Mouse (Mus musculus): Measurements from ENCODE around the gene Eps8l3.

The Eps8l3 gene

DNA sequence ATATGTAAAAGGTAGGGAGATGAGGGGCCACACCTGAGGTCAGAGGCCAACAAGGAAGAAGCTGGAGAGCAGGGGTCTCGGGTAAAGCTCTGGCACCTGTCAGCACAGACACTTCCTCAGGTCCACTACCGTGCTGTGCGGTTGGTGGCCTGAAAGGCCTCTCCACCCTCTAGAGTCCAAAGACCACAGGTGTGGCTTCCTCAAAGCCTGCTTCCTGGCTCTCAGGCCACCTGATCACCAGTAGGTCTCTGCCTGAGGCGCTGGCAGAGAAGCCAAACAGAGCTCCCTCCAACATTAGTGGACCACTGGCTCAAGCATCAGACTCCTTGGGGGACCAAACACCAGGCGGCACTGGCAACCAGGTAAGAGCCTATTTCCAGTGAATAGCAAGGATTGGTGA, at the start of gene Eps8l3:
Eps8l3 (plus strand) TSS at position 225 of the 400 bp plus-strand sequence.
- DNase-seq (ENCODE audit: low spot score) = no peak

DNA sequence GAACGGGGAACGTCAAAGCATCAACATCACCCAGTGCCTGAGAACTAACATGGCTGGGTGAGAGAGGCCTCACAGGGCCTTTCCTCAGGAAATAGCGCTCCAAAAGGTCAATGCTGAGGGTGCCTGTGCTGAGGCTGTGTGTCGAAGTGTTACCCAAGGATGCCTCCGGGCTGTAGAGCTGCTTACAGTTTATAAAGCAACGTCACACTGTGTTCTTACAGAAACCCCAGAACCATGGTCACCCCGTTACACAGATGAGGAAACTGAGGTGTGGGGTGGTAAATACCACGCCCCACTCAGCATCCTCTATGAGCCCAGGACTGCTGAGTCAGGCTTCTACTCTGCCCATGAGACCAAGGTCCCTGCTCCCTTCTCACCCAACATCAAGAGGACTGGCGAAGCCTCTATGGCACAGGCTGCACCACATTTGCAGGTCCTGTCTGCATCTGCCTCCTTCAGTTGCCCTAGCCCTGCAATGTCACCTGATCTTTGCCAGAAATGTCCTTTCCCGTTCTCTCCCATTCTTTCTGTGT, 49.1 kb upstream of the Eps8l3 start:
- DNase-seq (ENCODE audit: low spot score) = no peak

DNA sequence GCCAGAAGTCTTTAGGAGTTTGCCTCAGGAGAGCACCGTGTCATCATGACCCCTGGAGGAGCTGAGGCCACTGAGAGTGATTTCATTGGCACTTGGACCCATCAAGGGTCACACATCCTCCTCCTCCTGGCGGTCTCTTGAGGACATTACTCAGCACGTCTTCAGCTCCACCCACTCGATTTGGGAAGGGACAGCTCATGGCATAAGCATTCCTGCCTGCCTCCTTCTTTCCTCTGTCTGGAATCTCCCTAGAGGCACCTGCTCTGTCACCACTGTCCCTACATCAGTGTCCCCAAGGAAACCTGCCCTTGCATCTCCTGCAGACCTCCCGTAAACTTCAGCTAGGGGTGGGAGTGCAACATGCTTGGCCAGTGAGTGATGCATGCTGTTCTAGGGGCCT, 48.5 kb upstream of the Eps8l3 start:
- no peak for DNase-seq (ENCODE audit: low spot score)

DNA sequence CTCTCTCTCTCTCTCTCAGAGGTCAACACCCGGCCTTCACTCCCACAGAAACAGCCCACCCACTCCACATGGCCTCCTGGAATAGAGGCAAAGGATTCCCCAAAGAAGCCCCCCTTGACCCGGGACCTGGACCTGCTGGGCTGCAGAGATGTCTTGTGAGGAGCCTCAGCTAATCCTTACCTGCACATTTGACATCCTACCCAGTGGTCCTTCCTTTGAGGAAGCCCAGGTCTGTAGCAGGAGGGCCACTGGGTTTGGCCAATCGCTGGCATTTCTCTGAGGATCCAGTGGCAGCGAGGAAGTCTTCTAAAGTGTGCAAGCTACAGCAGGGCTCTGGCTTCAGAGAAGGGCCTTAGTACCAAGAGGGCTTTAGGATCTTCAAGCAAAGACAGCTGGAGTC, 48.0 kb upstream of the Eps8l3 start:
- DNase-seq (ENCODE audit: low spot score) = no peak

DNA sequence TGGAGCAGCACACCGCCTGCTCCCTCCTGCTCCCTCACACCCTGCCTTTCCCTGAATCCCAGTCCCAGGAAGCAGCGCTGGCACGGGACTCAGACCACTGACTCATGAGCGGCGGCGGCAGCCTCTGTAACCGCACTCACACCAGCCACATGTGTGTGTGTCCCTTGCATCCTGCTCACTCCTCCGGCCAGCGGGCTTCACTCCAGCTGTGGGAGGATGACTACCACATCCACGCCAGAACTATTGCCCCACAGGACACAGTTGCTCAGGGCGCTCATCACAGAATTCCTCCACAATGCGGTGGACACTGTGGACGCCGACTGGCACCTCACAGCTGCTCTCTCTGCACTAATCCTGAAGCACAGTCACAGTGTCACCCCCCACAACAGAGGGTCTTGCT, 47.4 kb upstream of the Eps8l3 start:
- DNase-seq (ENCODE audit: low spot score) = no peak

DNA sequence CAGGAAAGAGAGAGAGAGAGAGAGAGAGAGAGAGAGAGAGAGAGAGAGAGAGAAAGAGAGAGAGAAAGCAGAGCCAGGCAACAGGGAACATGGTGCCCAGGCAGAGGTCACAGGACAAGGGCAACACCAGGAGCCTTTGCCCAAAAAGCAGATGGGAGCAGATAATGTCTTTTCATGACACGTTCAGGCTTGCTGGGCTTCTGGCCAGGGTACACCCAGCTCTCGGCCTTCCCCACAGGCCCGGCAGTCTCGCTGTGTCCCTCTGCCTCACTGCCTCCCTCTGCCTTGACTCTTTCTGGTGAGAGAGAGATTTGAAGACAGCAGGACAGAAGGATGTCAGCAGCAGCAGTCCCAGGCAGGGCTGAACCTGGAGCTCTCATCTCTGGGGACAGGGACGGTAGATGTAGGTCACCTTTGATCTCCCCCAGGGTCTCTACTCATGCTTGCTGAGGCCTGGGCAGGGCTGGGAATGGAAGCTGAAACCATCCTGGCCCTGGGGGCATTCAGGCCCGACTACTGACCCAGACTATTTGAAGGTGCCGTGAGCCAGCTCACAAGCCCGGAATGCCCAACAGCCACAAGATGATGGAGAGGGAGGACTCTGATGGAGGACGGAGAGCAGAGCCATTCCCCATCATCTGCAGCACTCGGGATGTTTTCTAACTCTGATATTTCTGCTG, 45.0 kb upstream of the Eps8l3 start:
- no peak for DNase-seq (ENCODE audit: low spot score)

DNA sequence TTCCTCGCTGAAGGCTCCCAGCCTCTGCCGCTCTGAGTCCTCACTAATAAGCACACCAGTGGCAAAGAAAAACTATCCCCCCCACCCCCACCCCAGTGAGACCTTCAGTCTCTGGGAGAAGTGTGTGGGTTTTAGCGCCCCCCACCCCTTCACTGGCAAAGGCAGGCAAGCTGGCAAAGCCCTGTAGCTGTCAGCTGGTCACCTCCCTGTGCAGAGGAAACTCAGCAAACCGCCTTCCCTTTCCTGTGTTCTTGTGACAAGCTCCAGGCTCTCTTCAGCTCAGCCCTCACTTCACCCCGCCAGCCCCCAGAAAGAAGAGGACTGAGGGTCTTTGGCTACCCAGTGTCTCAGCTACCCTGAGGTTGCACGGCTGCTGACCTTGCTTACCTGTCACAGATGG, 44.4 kb upstream of the Eps8l3 start:
- no peak for DNase-seq (ENCODE audit: low spot score)

DNA sequence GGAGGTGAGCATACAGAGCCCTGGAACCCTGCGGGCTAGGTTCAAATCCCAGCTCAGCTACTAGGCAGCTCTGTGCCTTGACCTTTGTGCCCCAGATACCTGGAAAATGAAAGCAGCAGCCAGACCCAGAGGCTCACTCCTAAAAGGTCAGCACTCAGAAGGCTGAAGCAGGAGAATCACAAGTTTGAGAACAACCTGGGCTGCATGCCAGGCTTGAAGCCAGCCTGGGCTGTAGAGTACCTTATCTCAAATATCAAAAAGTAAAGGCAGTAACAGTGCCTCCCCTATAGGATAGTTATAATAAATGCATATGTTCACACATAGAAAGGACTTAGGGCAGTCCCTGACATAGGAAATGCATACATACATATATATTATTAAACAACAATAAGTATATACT, 43.7 kb upstream of the Eps8l3 start:
- DNase-seq (ENCODE audit: low spot score) = no peak

DNA sequence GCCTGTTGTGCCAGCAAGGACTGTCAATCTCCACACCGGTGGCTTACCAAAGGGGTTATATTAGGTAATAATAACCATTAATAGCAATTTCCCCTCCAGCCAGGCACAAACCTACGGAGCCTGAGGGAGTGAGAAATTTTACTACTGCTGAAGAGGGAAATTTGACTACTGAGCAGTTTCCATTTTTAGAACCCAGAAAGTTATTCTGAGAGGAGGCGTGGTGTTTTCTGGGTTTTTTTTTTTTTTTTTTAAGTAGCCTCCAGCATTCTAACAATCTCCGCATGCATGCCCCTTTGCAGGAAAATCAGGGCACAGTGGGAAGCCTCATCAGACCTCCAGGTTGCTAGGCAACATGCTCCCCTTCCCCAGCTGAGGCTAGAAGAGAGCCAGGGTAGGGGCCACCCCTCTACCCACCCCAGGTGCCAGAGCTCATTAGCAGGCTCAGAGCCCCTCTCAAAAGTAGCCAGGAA, 43.1 kb upstream of the Eps8l3 start:
- DNase-seq (ENCODE audit: low spot score) = no peak

DNA sequence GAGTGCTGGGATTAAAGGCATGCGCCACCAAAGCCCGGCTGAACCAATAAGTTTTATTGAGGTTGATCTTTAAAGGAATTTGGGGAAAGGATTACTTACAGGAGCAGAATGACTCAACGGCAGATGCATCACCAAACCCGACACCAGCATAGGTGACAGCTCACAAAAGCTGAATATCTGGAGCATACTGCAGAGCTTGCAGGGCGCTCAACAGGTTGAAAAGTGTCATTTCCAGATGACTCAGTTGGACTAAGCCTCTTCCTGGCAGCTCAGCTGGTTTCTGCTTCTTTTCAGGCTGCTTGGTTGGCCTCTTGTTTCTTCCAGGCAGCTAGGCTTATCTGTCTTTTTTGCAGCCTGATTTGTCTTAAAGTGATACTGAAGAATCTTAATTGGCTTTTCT, 41.7 kb upstream of the Eps8l3 start:
- no peak for DNase-seq (ENCODE audit: low spot score)

DNA sequence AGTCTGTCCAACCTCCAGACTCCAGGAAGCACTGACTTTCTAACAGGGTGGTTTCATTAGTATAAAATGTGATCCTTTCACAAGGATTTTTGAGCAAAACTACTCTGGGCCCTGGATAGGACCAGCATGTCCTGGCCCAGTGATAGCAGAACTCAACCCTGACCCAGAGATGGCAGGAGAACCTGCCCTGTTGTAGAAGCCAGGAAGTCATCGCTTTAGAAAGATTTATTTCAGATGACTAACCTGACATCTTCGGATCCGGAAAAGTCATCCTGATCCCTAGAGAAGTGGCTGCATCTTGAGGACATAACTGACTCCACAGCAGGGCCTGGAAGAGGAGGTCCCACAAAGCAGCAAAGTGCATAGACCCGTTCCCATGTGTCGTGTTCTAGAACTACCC, 37.2 kb upstream of the Eps8l3 start:
- no peak for DNase-seq (ENCODE audit: low spot score)

DNA sequence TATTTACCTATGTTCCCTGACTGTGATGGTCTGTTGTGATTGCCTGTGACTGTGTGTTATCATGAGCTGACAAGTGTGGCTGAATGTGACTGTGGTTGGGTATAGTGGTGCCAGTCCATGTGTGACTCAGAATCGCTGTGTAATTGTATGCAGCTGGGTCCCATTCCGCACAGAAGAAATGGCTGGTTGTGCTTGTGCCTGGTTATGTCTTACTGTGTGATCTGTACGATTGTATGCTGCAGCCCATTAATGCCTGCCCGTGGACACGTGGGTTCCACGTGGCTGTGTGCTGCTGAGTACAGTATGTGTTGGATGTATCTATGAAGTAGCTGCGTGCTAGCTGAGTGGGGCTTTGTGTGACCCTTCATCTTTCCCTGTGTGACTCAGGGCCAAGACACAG, 36.2 kb upstream of the Eps8l3 start:
- DNase-seq (ENCODE audit: low spot score) = no peak

DNA sequence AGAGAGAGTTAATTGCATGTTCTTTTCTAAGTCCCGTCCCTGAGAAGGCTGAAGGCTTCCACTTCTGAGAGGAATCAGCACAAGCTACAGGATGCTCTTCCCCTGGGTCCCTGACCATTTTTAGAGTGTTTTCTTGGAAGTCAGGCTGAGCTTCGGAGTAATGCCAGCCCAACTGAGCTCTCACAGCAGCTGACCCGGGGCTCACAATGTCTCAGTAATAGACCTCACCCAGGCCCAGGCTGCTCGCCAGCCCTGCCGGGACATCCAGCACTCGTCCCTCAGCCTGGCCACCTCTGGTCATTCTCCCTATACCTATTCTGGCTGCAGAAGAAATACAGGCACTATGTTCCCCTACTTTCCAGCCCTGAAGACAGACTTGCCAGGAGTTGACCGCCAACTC, 35.7 kb upstream of the Eps8l3 start:
- no peak for DNase-seq (ENCODE audit: low spot score)

DNA sequence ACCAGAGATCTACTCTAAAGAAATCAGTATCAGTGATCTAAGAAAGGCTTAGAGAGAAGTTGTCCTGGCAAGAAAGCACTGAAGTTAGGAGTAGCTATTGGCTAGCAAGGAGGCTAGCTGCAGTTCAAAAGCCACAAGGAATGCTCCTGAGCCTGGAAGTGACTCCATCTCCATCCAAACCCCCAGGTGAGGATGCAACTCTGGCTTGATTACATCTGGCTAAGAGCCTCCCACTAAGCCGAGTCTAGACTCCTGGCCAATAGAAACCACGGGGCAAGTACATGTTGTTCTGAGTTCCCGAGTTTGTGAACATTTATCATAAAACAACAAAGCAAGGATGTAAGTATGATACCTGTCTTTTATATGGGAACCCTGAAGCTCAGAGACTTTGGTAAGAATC, 33.6 kb upstream of the Eps8l3 start:
- DNase-seq (ENCODE audit: low spot score) = no peak

DNA sequence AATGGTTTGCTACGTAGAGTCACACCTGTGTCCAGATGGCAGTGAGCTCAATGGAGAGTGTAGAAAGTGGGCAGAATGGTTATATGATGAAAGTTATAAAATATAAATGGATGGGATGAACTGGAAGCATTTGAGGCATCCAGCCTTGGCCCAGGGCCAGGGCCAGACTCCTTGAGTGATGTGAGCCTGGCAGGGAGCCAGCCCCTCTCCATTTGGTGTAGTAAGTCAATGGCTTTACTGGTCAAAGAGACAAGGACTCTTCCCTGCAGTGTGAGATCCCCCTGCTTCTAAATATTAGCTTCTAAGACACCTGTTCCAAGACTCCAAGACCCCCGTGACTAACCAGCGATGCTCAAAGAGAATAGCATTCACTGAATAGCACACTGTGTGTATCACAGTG, 33.0 kb upstream of the Eps8l3 start:
- no peak for DNase-seq (ENCODE audit: low spot score)

DNA sequence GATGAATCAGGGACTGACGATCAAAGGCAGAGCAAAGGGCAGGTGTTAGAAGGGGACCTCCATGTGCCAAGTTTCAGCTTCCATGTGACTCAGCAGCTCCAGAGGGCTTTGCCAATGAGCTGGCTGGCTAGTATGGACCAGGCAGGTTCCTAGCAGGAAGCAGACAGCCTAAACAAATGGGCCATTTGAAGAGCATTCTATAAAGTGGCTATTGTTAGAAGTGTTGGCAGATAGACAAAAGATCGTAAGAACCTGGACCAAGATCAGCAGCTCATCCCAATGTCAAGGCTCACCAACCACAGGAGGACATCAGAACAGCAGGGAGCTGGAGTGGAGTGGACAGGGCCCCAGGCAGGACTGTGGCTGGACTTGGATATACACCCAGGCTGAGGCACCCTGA, 32.5 kb upstream of the Eps8l3 start:
- no peak for DNase-seq (ENCODE audit: low spot score)

DNA sequence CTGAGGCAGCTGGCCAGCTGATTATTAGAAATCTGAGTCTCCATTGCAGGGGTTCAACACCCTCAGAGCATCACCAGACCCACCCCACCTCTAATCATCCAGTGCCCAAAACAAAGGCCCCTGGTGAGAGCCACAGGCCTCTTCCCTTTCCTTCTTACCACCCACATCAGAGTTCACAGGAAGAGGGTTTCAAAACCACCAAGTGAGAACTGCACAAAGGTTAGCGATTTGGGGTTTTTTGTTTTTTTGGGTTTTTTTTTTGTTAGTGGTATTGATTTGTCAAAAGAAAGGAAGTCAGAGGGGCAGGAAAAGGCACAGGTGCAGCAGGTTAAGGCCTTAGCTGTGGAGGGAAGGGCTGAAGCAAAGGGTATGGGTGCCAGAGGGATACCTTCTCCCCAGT, 30.9 kb upstream of the Eps8l3 start:
- no peak for DNase-seq (ENCODE audit: low spot score)

DNA sequence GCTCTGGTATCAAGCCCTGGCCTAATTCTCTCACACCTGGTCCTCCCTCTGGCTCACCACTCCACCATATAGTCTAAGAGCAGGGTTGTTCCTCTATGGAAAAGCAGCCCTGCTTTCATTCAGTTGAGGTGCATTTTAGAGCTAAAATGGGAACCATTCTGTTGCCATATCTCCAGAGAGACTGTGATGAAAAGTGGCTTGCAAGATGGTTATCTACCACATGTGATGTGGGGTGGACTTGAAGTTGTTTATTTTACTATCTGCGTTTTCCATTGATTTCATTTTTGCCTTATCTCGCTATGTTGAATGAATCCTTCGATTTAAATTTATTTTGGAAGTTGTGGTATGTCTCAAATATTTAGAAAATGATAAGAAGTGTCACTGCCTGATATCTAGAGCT, 30.2 kb upstream of the Eps8l3 start:
- no peak for DNase-seq (ENCODE audit: low spot score)

DNA sequence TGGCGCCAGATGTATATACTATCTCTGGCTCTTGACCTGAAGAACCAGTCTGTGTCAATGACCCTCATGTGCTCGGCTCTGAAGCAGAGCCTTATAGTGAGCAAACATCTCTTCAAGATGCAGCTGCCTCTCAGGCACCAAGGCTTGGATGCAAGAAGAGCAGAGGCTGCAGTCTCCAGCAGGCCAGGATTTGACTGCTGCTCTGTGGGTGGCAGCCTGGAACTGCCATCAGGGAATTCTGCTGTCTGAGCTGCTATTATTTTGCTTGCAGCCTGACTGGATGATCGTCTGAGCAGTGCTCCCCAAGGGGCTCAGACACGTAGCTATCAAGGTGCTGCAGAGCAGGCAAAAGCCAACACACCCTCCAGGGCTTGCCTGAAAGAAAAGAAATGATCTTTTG, 28.9 kb upstream of the Eps8l3 start:
- no peak for DNase-seq (ENCODE audit: low spot score)

DNA sequence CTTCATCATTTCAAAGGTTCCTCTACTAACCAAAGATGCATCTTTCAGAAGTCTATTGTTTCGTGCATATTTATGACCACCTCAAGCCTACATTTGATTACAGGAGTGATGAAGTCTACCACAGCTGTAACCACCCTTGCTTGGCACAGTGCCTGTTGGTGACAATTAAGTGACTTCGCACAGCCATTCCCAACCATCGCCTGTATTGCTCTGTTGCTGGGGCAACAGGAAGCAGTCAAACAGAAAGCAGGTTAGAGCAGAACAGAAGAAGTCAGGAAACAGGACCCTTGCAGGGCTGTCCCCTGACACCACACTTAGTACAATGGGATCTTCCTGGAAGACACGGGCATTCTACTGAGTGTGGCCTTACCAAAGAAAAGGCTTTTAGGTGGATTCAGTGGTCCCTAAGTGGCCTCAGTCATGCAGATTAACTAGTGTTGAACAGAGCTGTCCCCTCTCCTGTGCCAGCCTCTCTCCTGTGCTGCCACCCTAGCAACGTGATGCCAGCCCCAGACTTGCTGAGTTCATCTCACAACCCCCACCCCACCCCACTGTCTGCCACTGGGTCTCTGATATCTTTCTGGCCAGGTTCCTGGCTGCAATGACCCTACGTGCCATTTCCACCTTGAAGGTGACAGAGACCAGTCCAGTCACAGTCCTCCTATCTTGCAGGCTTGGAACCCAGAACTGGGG, 27.9 kb upstream of the Eps8l3 start:
- no peak for DNase-seq (ENCODE audit: low spot score)

DNA sequence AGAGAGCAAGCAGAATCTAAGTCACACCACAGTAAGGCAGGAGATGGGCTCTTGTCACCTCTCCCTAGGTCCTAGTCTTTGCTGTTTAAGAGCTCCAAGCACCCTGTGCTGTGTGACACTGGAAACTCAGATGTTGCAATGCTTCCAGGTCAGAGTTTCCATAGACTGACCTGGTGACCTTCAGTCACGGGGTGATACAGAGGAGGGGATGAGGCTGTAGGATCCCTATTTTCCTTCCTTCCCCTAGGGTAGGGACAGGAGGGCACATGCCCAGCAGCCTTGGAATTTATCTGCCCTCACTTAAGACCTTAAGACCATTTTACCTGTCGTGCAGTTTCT, 27.4 kb upstream of the Eps8l3 start:
- no peak for DNase-seq (ENCODE audit: low spot score)

DNA sequence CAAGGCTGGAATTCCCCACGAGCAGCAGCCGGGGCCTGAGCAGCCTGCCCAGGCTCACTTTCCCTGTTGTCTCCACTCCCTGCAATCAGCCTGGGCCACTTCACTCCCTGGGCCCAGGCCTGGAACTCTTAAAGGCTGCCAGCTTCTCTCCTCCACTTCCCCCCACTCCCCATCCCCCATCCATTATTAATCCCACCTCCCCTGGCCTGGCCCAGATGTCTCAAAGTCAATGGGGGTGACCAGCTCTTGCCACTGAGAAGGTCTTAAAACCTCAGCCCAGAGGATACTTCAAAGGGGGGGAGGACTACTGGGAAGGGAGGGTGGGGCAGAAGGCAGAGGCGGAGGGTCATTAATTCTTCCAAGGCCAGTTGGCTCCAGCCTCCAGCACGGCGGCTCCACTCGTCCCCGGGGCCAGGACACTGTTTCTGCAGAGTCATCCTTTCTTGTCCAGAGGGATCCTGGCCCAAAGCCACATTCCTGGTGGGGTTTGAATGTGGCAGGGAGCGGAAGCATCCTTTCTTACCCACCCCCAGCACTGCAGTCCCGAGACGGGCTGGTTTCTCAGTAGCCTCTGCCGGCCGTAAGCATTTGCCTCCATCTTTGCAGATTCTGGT, 26.5 kb upstream of the Eps8l3 start:
- peak; percentile 48 for DNase-seq (ENCODE audit: low spot score)

DNA sequence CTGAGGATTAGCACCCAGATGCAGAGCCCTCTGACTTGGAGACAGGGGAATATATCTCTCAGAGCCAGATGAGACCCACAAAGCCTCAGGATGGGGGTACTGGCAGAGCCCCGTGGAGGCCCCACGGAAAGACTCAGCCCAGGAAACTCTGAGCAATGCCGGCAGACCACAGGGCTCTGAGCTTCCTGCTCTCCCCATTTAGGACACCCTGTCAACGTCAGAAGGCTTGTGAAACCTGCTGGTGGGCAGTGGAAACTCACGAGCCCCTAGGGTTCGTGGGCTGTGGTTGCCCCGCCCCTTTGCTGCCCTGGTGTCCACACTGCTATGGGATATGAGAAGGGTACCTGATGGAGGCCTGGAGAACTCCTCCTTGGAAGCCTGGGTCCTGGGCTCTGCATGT, 24.2 kb upstream of the Eps8l3 start:
- DNase-seq (ENCODE audit: low spot score) = no peak
